Mouse (Mus musculus) cortical plate, adult 2 months (tissue): ENCODE measurements around the gene Peli2.

ENCODE experiments used
- CTCF ChIP-seq: fragments of 200-500 bp; IDR thresholded peaks from 2 replicates; pipeline ENCODE4 v1.5.1; 2011; ENCODE audit warnings: mild to moderate bottlenecking, control low read depth, low read length; ENCODE audit not compliant: insufficient read depth; ENCODE audit errors: extremely low read depth
- POLR2A ChIP-seq: fragments of 200-500 bp; IDR thresholded peaks from 2 replicates; pipeline ENCODE4 v1.6.1; 2011; ENCODE audit warnings: mild to moderate bottlenecking, low read length, control low read depth; ENCODE audit not compliant: insufficient read depth; ENCODE audit errors: extremely low read depth

DNA sequence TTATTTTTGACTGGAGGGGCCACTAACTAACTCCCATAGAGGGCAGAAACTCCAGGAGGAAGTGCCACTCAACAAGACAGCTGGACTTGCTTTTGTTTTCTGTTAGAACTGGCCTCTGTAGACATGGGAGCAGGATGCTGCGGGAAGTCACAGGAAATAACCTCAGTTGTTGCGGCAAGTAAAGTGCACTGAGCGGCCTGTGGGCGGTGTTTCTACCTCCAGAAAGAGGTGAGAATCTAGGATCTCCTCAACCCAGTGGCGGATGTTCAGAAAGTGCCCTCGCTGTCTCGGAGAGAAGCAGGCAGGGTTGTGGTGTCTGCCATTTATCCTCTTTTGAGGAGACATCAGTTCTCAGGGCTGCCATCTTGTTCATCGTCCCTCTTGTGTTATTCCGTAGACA, 183.2 kb downstream of the Peli2 start:
- TF ChIP-seq CTCF: no peak
- TF ChIP-seq POLR2A: no peak
